Mouse (Mus musculus) stomach, embryonic 14.5 days (tissue): ENCODE measurements around the gene Saa3. TPM values are rescaled to one million over a fixed set of nuclear protein-coding genes. Genes with fewer than 3 reads are reported as not detected.

ENCODE experiments used
- ATAC-seq: fragments of 200-750 bp; cut with Nextera tagmentation; 2 replicates; pipeline ENCODE4 v1.8.0; 2017; ENCODE audit warnings: low read depth, moderate TSS enrichment; ENCODE audit not compliant: insufficient number of reproducible peaks, insufficient read depth, low FRiP score
- H3K27ac ChIP-seq: fragments of 300-500 bp; sonication (generic); 2 replicates; pipeline ENCODE4 v1.5.1; 2014; ENCODE audit warnings: mild to moderate bottlenecking, low read length, moderate library complexity, mixed read lengths
- H3K27me3 ChIP-seq: fragments of 300-500 bp; sonication (generic); 2 replicates; pipeline ENCODE4 v1.6.1; 2014; ENCODE audit warnings: low read length, control low read depth, mixed read lengths; ENCODE audit not compliant: control insufficient read depth, insufficient read depth
- H3K36me3 ChIP-seq: fragments of 300-500 bp; sonication (generic); 2 replicates; pipeline ENCODE4 v1.6.1; 2014; ENCODE audit warnings: mild to moderate bottlenecking, control low read depth, low read length, moderate library complexity, mixed read lengths; ENCODE audit not compliant: control insufficient read depth, insufficient read depth
- H3K4me1 ChIP-seq: fragments of 300-500 bp; sonication (generic); 2 replicates; pipeline ENCODE4 v1.6.1; 2014; ENCODE audit warnings: low read length, control low read depth, mixed read lengths; ENCODE audit not compliant: control insufficient read depth, insufficient read depth
- H3K4me2 ChIP-seq: fragments of 300-500 bp; sonication (generic); replicated peaks from 2 replicates; pipeline ENCODE4 v1.6.1; 2014; ENCODE audit warnings: low read depth, low read length, control low read depth
- H3K4me3 ChIP-seq: fragments of 300-500 bp; sonication (generic); 2 replicates; pipeline ENCODE4 v1.5.1; 2014; ENCODE audit warnings: low read depth, low read length, control low read depth
- H3K9ac ChIP-seq: fragments of 300-500 bp; sonication (generic); replicated peaks from 2 replicates; pipeline ENCODE4 v1.6.1; 2014; ENCODE audit warnings: low read depth, mild to moderate bottlenecking, control low read depth, low read length, moderate library complexity, mixed read lengths
- H3K9me3 ChIP-seq: fragments of 300-500 bp; sonication (generic); 2 replicates; pipeline ENCODE4 v1.6.1; 2016; ENCODE audit warnings: low read depth, low read length, control low read depth; ENCODE audit not compliant: control insufficient read depth
- WGBS: fragments of 180-500 bp; shearing (Covaris S2); extraction: QIAGEN DNeasy Blood & Tissue Kit; methylation state at CpG from one replicate; pipeline ENCODE4 v1.1.7; 2014; 5-methylcytosine and 5-hydroxymethylcytosine counted together
- polyA plus RNA-seq: library from polyadenylated mRNA; unstranded; fragments of >200 nt; fragmentation: Nextera tagmentation; extraction: Ambion mirVana; gene quantifications from 2 replicates; pipeline ENCODE4 v1.2.1, GENCODE M21; 2014

The Saa3 gene
- polyA plus RNA-seq, 1 experiment from 2014 or later, result not detected

GRCm38 (mm10) chr7:46665236-46665635 is 50.3 kb downstream of the Saa3 start:
- H3K27me3 ChIP-seq, result no peaks in the 10 kb centered on the region
- no peak overlapping the region for H3K4me3 ChIP-seq
- H3K36me3 ChIP-seq, result no peaks in the 10 kb centered on the region
- 0 out of 2 replicates have a peak, but pooled peaks cover 4% of the 10 kb centered on the region for H3K4me1 ChIP-seq
- no peaks in the 10 kb centered on the region for H3K9me3 ChIP-seq
- 33% methylated on average over 9 of the region's 9 CpGs for whole genome bisulfite sequencing
- H3K4me2 ChIP-seq, result no peak overlapping the region
- H3K9ac ChIP-seq, result no peak overlapping the region
- H3K27ac ChIP-seq, result no peak overlapping the region
- no peak for ATAC-seq

Other genes with a start within 250 kb of the Saa3 start
- gene Sergef, start 75.9 kb downstream of the Saa3 start, polyA plus RNA-seq, result 17.6 and 18.4 TPM in 2 replicates
- gene Tph1, start 43.2 kb downstream of the Saa3 start, polyA plus RNA-seq, result 0.34 TPM in 1 of 2 replicates, not detected in the other
- gene Saal1, start 5.0 kb downstream of the Saa3 start, polyA plus RNA-seq, result 35.1 and 37.8 TPM in 2 replicates
- not detected in 2 replicates for gene Saa4, start 16.9 kb upstream of the Saa3 start, polyA plus RNA-seq
- gene Saa1, start 27.3 kb upstream of the Saa3 start, polyA plus RNA-seq, result 0.59 and 1.2 TPM in 2 replicates
- not detected in 2 replicates for gene Saa2, start 36.1 kb upstream of the Saa3 start, polyA plus RNA-seq
- gene Hps5, start 80.4 kb upstream of the Saa3 start, polyA plus RNA-seq, result 23.6 and 24.3 TPM in 2 replicates
- gene Gtf2h1, start 80.4 kb upstream of the Saa3 start, polyA plus RNA-seq, result 40.8 and 47.8 TPM in 2 replicates
- gene Ldha, start 125.8 kb upstream of the Saa3 start, polyA plus RNA-seq, result 1,645 and 1,742 TPM in 2 replicates
- 0.24 TPM in 1 of 2 replicates, not detected in the other for gene Ldhc, start 145.5 kb upstream of the Saa3 start, polyA plus RNA-seq
- 169 and 179 TPM in 2 replicates for gene Tsg101, start 204.3 kb upstream of the Saa3 start, polyA plus RNA-seq
- 13.1 and 13.4 TPM in 2 replicates for gene Uevld, start 242.8 kb upstream of the Saa3 start, polyA plus RNA-seq